Mouse (Mus musculus) neural tube, embryonic 15.5 days (tissue): ENCODE data around the gene Nkx2-1. TPM values are rescaled to one million over a fixed set of nuclear protein-coding genes. Genes with fewer than 3 reads are reported as not detected.
"Not testable (repeated sequence)": the region's sequence is repeated elsewhere in the genome, so short reads cannot be mapped to it uniquely, and the experiment has no call there.

ENCODE experiments used
- ATAC-seq: fragments of 200-750 bp; cut with Nextera tagmentation; 2 replicates; pipeline ENCODE4 v1.8.0; 2017; ENCODE audit warnings: mild to moderate bottlenecking, moderate TSS enrichment, moderate library complexity; ENCODE audit not compliant: low FRiP score
- H3K27ac ChIP-seq: fragments of 300-500 bp; sonication (generic); replicated peaks from 2 replicates; pipeline ENCODE4 v1.5.1; 2015; ENCODE audit warnings: mild to moderate bottlenecking, inconsistent platforms
- H3K27me3 ChIP-seq: fragments of 300-500 bp; sonication (generic); replicated peaks from 2 replicates; pipeline ENCODE4 v1.6.1; 2015; ENCODE audit warnings: inconsistent platforms
- H3K36me3 ChIP-seq: fragments of 300-500 bp; sonication (generic); 2 replicates; pipeline ENCODE4 v1.6.1; 2015; ENCODE audit warnings: inconsistent platforms
- H3K4me1 ChIP-seq: fragments of 300-500 bp; sonication (generic); 2 replicates; pipeline ENCODE4 v1.6.1; 2015; ENCODE audit warnings: inconsistent platforms
- H3K4me2 ChIP-seq: fragments of 300-500 bp; sonication (generic); 2 replicates; pipeline ENCODE4 v1.6.1; 2015; ENCODE audit warnings: inconsistent platforms, mild to moderate bottlenecking, moderate library complexity
- H3K4me3 ChIP-seq: fragments of 300-500 bp; sonication (generic); replicated peaks from 2 replicates; pipeline ENCODE4 v1.5.1; 2015; ENCODE audit warnings: mild to moderate bottlenecking, inconsistent platforms
- H3K9ac ChIP-seq: fragments of 300-500 bp; sonication (generic); replicated peaks from 2 replicates; pipeline ENCODE4 v1.6.1; 2015; ENCODE audit warnings: mild to moderate bottlenecking, inconsistent platforms
- H3K9me3 ChIP-seq: fragments of 300-500 bp; sonication (generic); replicated peaks from 2 replicates; pipeline ENCODE4 v1.6.1; 2016; ENCODE audit warnings: inconsistent platforms
- WGBS: fragments of 180-500 bp; shearing (Covaris S2); methylation state at CpG from one replicate; pipeline ENCODE4 v1.1.7; 2015; ENCODE audit warnings: mixed read lengths; 5-methylcytosine and 5-hydroxymethylcytosine counted together
- polyA plus RNA-seq: library from polyadenylated mRNA; unstranded; fragments of >200 nt; fragmentation: Nextera tagmentation; extraction: Ambion mirVana; gene quantifications from 2 replicates; pipeline ENCODE4 v1.2.1, GENCODE M21; 2015

Gene Nkx2-1
- polyA plus RNA-seq, 1 experiment from 2014 or later, result not detected

DNA sequence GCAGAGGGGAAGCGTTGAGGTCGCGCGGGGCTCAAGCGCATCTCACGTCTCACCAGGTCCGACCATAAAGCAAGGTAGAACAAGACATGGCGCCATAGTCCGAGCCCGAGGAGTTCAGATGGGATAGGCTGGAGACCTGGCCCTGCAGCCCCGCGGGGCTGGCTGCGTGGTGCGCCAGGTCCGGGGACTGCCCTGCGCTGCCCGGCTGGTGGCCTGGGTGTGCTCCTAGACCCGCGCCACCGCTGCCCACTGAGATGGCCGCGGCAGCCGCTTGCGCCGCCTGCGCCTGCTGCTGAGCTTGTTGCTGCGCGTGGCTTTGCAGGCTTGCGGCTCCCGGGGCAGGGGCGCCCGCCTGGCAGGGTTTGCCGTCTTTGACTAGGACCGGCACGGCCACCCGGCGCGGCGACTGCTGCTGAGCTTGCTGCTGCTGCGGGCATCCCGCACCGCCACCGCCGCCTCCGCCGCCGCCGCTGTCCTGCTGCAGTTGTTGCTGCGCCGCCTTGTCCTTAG lies 3.7 kb downstream of the Nkx2-1 start:
- peak overlapping the region; percentile 15 for H3K4me3 ChIP-seq

DNA sequence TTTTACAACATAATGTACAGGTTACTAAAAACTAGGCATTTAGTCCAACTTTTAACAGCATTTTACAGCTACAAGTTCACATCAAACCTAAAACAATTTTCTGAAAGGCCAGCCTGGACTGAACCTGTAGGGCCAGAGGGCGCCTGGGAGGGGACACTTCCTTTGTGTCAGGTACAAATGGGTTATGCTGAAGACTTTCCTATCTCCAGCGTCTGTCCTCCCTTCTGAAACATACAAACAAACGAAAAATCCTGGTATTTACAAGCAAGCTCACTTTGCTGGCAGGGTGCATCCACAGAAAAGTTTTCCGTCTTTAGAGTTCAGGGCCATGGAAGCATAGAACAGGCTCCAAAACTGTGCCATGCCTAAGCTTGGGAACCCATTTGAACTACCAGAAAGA lies 4.6 kb downstream of the Nkx2-1 start:
- H3K4me1 ChIP-seq, result peaks cover 25% of the 10 kb centered on the region
- no peaks in the 10 kb centered on the region for H3K9me3 ChIP-seq
- H3K4me3 ChIP-seq, result no peak overlapping the region
- H3K27me3 ChIP-seq, result peaks cover 95% of the 10 kb centered on the region
- no peaks in the 10 kb centered on the region for H3K36me3 ChIP-seq
- H3K9ac ChIP-seq, result no peak overlapping the region
- no peak overlapping the region for H3K4me2 ChIP-seq
- ATAC-seq, result no peak
- H3K27ac ChIP-seq, result no peak overlapping the region
- under 1% methylated on average over 4 of the region's 4 CpGs for WGBS

More for the DNA sequence above, 3.7 kb downstream of the Nkx2-1 start:
- no peak overlapping the region for H3K27ac ChIP-seq
- ATAC-seq, result no peak
- peaks cover 96% of the 10 kb centered on the region for H3K27me3 ChIP-seq
- H3K9me3 ChIP-seq, result no peaks in the 10 kb centered on the region
- H3K36me3 ChIP-seq, result no peaks in the 10 kb centered on the region
- under 1% methylated on average over 50 of the region's 50 CpGs for WGBS
- peaks cover 25% of the 10 kb centered on the region for H3K4me1 ChIP-seq
- no peak overlapping the region for H3K9ac ChIP-seq
- H3K4me2 ChIP-seq, result peak overlapping the region; percentile 31

DNA sequence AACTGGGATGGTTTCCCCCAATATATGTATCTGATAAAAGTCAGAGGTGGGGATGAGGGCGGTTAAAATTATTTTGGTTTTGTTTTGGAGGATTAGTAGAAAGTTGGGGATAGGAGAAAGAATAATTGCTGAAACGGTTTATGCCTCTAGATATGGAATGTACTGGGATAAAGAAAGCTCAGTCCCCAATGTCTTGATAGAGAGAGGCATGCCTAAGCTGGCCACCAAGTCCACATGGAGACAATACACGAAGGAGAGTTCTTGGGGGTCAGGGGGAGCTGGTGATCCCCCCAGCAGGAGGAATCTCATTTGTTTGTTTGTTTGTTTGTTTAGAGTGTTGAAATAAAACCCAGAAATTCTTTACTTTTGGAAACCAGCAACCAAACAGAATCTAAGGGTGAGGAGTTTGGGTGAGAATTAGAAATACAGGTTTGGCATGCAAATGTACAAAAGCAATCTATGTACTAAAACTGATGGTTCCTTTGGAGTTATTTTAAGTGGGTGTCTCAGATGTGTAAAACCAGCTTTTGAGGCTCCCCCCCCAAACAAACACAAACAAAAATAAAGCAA lies 5.6 kb downstream of the Nkx2-1 start:
- 1% methylated on average over 3 of the region's 3 CpGs for WGBS
- H3K36me3 ChIP-seq, result no peaks in the 10 kb centered on the region
- H3K27me3 ChIP-seq, result peaks cover 95% of the 10 kb centered on the region
- no peak overlapping the region for H3K27ac ChIP-seq
- peaks cover 22% of the 10 kb centered on the region for H3K4me1 ChIP-seq
- no peaks in the 10 kb centered on the region for H3K9me3 ChIP-seq
- no peak overlapping the region for H3K4me2 ChIP-seq
- no peak overlapping the region for H3K4me3 ChIP-seq
- H3K9ac ChIP-seq, result no peak overlapping the region
- no peak for ATAC-seq

DNA sequence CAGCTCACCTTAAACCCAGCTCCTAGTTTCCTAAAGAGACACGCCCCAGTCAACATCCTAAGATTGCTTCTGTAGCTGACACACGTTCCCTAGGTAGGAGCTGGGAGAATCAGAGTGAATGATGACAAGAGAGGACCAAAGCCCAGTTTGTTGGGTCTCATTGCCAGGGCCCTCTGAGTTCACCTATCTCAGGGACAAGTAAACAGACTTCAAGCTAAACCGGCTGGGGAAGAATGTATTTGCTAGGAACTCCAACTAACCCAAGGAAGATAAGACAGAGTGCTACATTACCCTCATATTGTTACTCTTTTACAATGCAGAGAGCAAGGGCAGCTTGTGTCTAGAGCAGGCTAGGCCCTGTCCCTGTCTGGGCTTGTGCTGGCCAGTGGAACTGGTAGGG lies 6.8 kb downstream of the Nkx2-1 start:
- Histone ChIP-seq H3K4me3 (no peak overlapping the region), H3K4me1 (peaks cover 13% of the 10 kb centered on the region), H3K27me3 (peaks cover 93% of the 10 kb centered on the region), H3K9ac (no peak overlapping the region), H3K27ac (no peak overlapping the region), H3K36me3 (no peaks in the 10 kb centered on the region), H3K9me3 (no peaks in the 10 kb centered on the region), H3K4me2 (no peak overlapping the region)
- no peak for ATAC-seq
- WGBS, result under 1% methylated on average over 3 of the region's 3 CpGs

DNA sequence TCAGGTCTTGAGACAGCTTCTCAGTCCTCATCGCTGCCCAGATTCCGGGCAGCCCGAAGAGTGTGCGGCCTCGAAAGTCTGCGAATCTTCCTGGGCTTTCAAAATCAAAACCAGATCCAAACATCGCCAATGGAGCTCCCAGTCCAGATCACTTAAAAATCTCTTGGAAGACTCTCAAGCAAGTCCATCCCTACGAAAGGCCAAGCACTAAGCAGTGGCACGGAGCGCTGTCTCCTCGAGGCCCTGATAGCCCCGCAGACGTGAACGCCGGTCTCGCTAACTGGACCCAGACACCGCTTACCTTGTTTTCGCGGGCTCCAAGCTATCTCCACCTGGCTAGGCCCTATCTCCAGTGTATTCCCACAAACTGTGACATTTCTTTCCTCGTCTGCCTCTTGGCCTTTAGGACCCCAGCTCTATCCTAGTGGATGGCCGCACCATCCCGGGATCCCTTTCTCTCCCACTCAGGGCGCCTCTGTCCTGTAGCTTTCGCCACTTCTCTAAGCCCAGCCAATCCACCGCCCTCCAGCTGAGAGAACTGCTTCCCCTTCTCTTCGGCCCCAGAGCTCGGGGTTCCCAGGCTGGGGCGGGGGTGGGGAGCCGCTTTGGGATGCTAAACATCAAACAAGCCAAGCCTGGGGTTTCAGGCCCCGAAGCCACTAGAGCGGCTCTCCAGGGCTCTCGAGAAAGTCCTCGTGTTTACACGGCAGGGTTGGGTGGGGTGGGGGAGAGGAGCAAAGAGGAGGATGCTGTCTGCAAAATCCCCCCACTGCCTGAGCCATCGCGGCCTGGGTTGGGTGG lies 7.6 kb downstream of the Nkx2-1 start:
- Histone ChIP-seq H3K4me1 (peaks cover 7% of the 10 kb centered on the region), H3K27ac (no peak overlapping the region), H3K4me2 (no peak overlapping the region), H3K9ac (no peak overlapping the region), H3K4me3 (no peak overlapping the region), H3K9me3 (no peaks in the 10 kb centered on the region), H3K36me3 (no peaks in the 10 kb centered on the region), H3K27me3 (peaks cover 93% of the 10 kb centered on the region)
- no peak for ATAC-seq
- WGBS, result 1% methylated on average over 36 of the region's 36 CpGs

DNA sequence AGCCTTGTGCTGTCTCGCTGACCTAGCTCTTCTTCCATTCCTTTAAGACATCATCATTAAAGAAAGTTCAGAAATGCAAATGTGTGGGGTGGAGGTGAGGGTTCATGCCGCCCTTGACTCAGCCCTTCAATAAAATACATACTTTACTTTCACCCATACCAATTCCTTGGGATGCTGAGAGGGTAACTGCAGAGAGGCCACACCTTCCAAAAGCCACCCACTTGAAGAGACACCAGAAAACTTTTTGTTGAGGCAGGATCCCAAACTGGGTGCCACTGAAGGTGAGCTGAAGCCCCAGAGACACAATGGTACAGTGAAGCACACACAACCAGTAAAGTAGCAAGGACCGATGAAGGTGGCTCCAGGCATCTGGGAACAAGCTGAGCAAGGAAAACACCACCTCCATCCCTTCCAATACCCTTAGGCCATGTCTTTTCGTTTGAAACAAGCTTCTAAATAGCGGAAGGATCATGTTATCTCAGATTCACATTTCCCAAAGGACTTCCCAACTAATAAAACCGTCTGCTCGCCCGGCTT lies 8.6 kb downstream of the Nkx2-1 start:
- Histone ChIP-seq H3K27ac (no peak overlapping the region), H3K4me3 (no peak overlapping the region), H3K9me3 (no peaks in the 10 kb centered on the region), H3K36me3 (no peaks in the 10 kb centered on the region), H3K27me3 (peaks cover 93% of the 10 kb centered on the region), H3K4me2 (no peak overlapping the region), H3K9ac (no peak overlapping the region), H3K4me1 (peaks cover 2% of the 10 kb centered on the region)
- WGBS, result 1% methylated on average over 8 of the region's 8 CpGs
- no peak for ATAC-seq

DNA sequence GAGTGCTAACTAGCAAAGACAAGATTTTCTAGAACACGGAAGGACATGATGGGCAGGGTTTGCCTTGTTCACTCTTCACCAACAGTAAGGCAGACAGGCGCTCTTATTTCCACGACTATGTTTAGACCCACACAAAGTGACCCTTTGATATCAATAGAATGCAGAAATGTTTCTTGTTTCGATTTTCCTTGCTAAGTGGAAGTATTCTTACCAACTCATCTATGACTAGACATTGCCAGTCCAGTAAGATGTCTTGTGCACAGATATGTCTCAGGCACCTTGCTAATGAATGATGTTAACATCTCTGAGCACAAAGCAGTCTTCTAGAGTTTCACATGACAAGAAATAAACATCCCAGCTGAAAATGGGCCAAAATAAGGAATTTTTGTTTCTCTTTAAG lies 9.6 kb downstream of the Nkx2-1 start:
- no peak overlapping the region for H3K4me3 ChIP-seq
- peaks cover 96% of the 10 kb centered on the region for H3K27me3 ChIP-seq
- WGBS, result 22% methylated on average over 4 of the region's 4 CpGs
- no peak for ATAC-seq
- H3K9ac ChIP-seq, result no peak overlapping the region
- no peaks in the 10 kb centered on the region for H3K4me1 ChIP-seq
- H3K4me2 ChIP-seq, result no peak overlapping the region
- no peak overlapping the region for H3K27ac ChIP-seq
- no peaks in the 10 kb centered on the region for H3K9me3 ChIP-seq
- H3K36me3 ChIP-seq, result no peaks in the 10 kb centered on the region

DNA sequence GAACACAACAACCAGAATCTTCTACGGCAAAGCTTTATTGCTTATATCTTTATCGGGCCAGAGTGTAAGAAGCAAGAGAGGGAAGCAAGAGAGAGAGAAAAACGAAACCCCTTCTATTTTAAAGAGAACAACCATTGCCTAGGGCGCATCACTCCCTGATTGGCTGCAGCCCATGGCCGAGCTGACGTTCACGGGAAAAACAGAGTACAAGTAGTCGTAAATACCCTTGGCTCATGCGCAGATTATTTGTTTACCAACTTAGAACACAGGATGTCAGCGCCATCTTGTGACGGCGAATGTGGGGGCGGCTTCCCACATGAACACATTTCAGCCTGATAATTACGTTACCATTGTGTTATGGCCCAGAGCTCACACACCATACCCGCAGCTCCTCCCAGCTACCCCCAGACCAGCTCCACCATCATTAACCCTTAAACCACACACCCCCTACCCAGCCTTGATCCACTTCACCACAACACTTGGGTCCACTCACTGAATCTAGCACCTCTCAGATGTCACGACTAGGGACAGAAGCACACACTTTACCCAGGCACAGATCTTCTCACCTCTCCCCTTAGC lies 11.4 kb downstream of the Nkx2-1 start:
- H3K4me2 ChIP-seq, H3K4me3 ChIP-seq, H3K27ac ChIP-seq, H3K4me1 ChIP-seq, H3K36me3 ChIP-seq, H3K9me3 ChIP-seq, H3K9ac ChIP-seq: not testable (repeated sequence)
- H3K27me3 ChIP-seq, result peaks cover 94% of the 10 kb centered on the region
- ATAC-seq, result peak; percentile 85
- 6% methylated on average over 11 of the region's 16 CpGs for WGBS

DNA sequence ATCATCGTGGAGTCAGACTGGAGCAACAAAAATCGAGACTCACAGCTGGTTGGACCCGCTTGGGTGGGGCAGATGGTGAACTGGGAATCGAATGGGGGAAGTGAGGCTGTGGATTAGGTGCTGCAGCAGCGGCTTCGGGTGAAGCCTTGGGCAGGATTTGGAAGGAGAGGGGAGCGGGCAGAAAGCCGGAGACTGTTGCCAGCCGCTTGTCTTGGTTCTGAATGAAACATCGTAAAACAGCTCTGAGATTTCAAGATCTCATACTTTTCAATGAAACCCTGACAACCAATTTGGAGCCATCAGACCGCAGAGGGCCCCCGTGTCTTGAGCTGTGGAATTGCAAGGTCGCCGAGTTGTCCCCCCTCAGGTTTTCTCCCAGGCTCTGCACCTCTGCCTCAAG lies 12.5 kb downstream of the Nkx2-1 start:
- H3K36me3 ChIP-seq, result no peaks in the 10 kb centered on the region
- H3K27ac ChIP-seq, result no peak overlapping the region
- no peak overlapping the region for H3K9ac ChIP-seq
- no peak overlapping the region for H3K4me2 ChIP-seq
- no peaks in the 10 kb centered on the region for H3K9me3 ChIP-seq
- no peak overlapping the region for H3K4me3 ChIP-seq
- 5% methylated on average over 14 of the region's 14 CpGs for WGBS
- H3K27me3 ChIP-seq, result peaks cover 94% of the 10 kb centered on the region
- no peak for ATAC-seq
- 0 out of 2 replicates have a peak, but pooled peaks cover 4% of the 10 kb centered on the region for H3K4me1 ChIP-seq

DNA sequence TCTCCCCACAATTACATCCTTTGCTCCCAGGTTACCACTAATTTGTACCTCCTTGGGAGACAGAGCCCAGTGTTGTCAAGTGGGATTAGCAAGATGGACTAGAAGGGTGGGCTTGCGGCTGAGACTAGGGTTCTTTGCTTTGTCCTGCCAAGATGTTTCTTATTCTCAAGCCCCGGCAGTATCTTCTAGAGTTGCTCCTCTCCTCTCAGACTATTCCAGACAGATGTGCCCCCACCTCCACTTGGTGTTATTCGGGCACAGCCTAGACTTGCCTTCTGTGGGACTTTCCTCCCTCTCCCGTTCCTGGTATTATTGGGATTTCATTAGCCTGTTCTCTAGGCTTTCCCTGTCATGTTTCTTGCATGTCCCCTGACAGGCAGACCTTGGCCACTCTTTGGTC lies 14.5 kb downstream of the Nkx2-1 start:
- H3K9ac ChIP-seq, result no peak overlapping the region
- H3K27me3 ChIP-seq, result peaks cover 94% of the 10 kb centered on the region
- H3K9me3 ChIP-seq, result no peaks in the 10 kb centered on the region
- no peak overlapping the region for H3K27ac ChIP-seq
- 0 out of 2 replicates have a peak, but pooled peaks cover 4% of the 10 kb centered on the region for H3K4me1 ChIP-seq
- no peak for ATAC-seq
- H3K4me2 ChIP-seq, result no peak overlapping the region
- no peak overlapping the region for H3K4me3 ChIP-seq
- H3K36me3 ChIP-seq, result no peaks in the 10 kb centered on the region
- WGBS, result 19% methylated on average over 4 of the region's 4 CpGs

DNA sequence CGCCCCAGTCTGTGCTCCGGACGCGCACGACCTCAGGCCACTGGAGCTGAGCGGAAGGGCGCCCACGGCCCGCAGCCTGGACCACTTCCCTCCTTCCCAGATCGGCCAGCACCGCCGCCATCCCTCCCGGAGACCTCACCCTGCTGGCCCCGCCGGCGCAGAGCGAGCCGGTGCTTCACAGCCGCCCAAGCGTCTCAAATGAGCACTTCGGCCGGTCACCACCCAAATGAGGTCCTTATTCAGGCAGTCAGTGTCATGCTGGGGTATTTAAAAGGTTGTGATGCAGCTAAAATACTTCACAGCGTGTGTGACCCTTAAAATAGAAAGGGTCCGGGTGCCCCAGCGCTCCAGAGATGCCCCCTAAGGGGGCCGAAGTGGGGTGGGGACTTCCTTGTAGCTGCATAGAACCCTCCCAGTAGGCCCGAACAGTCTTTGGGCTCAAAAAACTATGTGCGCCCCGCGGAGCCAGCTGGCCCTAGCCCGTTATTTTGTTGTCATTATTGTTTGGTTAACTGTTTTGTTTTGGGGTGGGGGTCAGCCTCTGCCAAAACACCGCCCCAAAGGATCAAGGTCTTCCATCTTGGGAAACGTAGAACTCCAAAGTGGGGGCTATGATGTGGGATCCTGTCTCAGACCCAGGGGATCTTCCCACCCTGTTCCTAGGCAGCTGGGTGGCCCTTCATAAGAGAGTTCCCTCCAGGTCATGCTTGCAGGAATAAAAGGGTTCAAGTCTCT lies 15.4 kb downstream of the Nkx2-1 start:
- no peak overlapping the region for H3K4me3 ChIP-seq
- no peak for ATAC-seq
- H3K9me3 ChIP-seq, result no peaks in the 10 kb centered on the region
- no peaks in the 10 kb centered on the region for H3K36me3 ChIP-seq
- H3K9ac ChIP-seq, result no peak overlapping the region
- WGBS, result 1% methylated on average over 33 of the region's 33 CpGs
- H3K27ac ChIP-seq, result no peak overlapping the region
- H3K4me1 ChIP-seq, result 0 out of 2 replicates have a peak, but pooled peaks cover 4% of the 10 kb centered on the region
- H3K4me2 ChIP-seq, result no peak overlapping the region
- peaks cover 90% of the 10 kb centered on the region for H3K27me3 ChIP-seq
